18 mouse cellular contexts compared by ENCODE assay signal in genomic region chr19:18998966-18999365, GRCm38 (mm10).
DNase-seq lines count a peak whose midpoint lies in the region; ATAC-seq and TF ChIP-seq lines count a peak whose summit lies in the region.
"Had no signal": no experiment of that assay in that cellular context is flagged by ENCODE, and none has a peak within 500 bp of the region (broad histone marks: within the 10 kb centered on the region; RNA-seq: fewer than 3 reads in every experiment).

No protein-coding gene starts in this region.

- H3K9ac ChIP-seq in lung, embryonic 16.5 days (ENCODE audit: low read length) = no peak overlapping the region
- H3K9ac ChIP-seq: embryonic facial prominence, embryonic 12.5 days; forebrain, embryonic 13.5 days; forebrain, embryonic 15.5 days had no signal

- H3K27me3 ChIP-seq in lung, embryonic 16.5 days (ENCODE audit: control insufficient read depth, insufficient read depth, low read depth, low read length) = no peaks in the 10 kb centered on the region
- H3K27me3 ChIP-seq: embryonic facial prominence, embryonic 12.5 days; forebrain, embryonic 13.5 days; forebrain, embryonic 15.5 days had no signal

- no peaks in the 10 kb centered on the region for H3K9me3 ChIP-seq in lung, embryonic 16.5 days (ENCODE audit: control insufficient read depth, low read length)
- H3K9me3 ChIP-seq: embryonic facial prominence, embryonic 10.5 days; embryonic facial prominence, embryonic 12.5 days; forebrain, embryonic 13.5 days; forebrain, embryonic 15.5 days had no signal

- TF ChIP-seq CTCF in lung, adult 2 months (IDR thresholded peaks at IDR 0.05; ENCODE audit: insufficient read depth, low read length) = no peak

- H3K4me3 ChIP-seq in lung, embryonic 16.5 days (ENCODE audit: low read length) = no peak overlapping the region
- no peak overlapping the region for H3K4me3 ChIP-seq in lung, adult 2 months (replicated peaks; ENCODE audit: extremely low read depth, low read depth, low read length)
- H3K4me3 ChIP-seq: embryonic facial prominence, embryonic 10.5 days; embryonic facial prominence, embryonic 12.5 days; forebrain, embryonic 13.5 days; forebrain, embryonic 15.5 days had no signal

- 72% methylated on average over 8 of the region's 8 CpGs for WGBS in lung, embryonic 16.5 days
- WGBS in lung, adult 2 months = 58% methylated on average over 8 of the region's 8 CpGs

- H3K36me3 ChIP-seq in lung, embryonic 16.5 days (ENCODE audit: control insufficient read depth, insufficient read depth, low read length) = no peaks in the 10 kb centered on the region
- H3K36me3 ChIP-seq: embryonic facial prominence, embryonic 10.5 days; embryonic facial prominence, embryonic 12.5 days; forebrain, embryonic 15.5 days had no signal

- no peak overlapping the region for H3K4me2 ChIP-seq in lung, embryonic 16.5 days (ENCODE audit: low read depth, low read length)
- H3K4me2 ChIP-seq: embryonic facial prominence, embryonic 12.5 days; forebrain, embryonic 13.5 days; forebrain, embryonic 15.5 days had no signal

- peak overlapping the region; percentile 36; the same call in 1 of the 2 replicates for H3K27ac ChIP-seq in lung, embryonic 16.5 days (ENCODE audit: low read length)
- H3K27ac ChIP-seq: embryonic facial prominence, embryonic 10.5 days; embryonic facial prominence, embryonic 12.5 days; forebrain, embryonic 13.5 days; forebrain, embryonic 15.5 days had no signal

- TF ChIP-seq POLR2A in lung, adult 2 months (IDR thresholded peaks at IDR 0.05; ENCODE audit: borderline replicate concordance, extremely low read depth, low read depth, low read length) = no peak

- 0 out of 2 replicates have a peak, but pooled peaks cover 3% of the 10 kb centered on the region for H3K4me1 ChIP-seq in lung, embryonic 16.5 days (replicated peaks; ENCODE audit: control insufficient read depth, insufficient read depth, low read length)
- H3K4me1 ChIP-seq in lung, adult 2 months (ENCODE audit: control insufficient read depth, insufficient read depth, low read length) = no peaks in the 10 kb centered on the region
- H3K4me1 ChIP-seq: embryonic facial prominence, embryonic 10.5 days; embryonic facial prominence, embryonic 12.5 days had no signal

- DNase-seq in lung, adult 2 months = no peak
- peak; percentile 85 for DNase-seq in retina, adult 2 months (ENCODE audit: low read depth, low spot score)
- no peak for DNase-seq in retina, embryonic 14.5 days (ENCODE audit: low spot score)
- DNase-seq in retina, postnatal 7 days (ENCODE audit: low read depth, low spot score) = peak; percentile 75
- DNase-seq: adrenal gland, adult 2 months; adrenal gland, postnatal 10 days; adrenal gland, postnatal 25 days; cerebellum, adult 11 months; cerebellum, adult 18-20 months; cerebellum, adult 8-10 months; cerebellum, postnatal 10 days; cerebellum, postnatal 25 days had no signal

- ATAC-seq in lung, embryonic 16.5 days (ENCODE audit: low read depth) = peak; percentile 38; the same call in 1 of the 2 replicates
- no peak for ATAC-seq in monocyte, adult 5-6 weeks (replicated peaks; ENCODE audit: insufficient number of reproducible peaks, low FRiP score, low TSS enrichment, poor library complexity, severe bottlenecking)
- ATAC-seq: forebrain, embryonic 13.5 days; forebrain, embryonic 15.5 days had no signal

Comparison
In these comparisons a context has a peak if more than half of its experiments do, and no peak if none do; other contexts are left out.
1. DNase-seq: peak in retina, adult 2 months (single experiment) and retina, postnatal 7 days (single experiment); none in lung, adult 2 months (single experiment) and retina, embryonic 14.5 days (single experiment).